Mouse (Mus musculus): ENCODE measurements at regions not wholly inside any gene's neighbourhood (a gene's known extent, or its start where the extent isn't known, plus 50 kb on each side); places are given as distances from the start of the nearest gene placed in this dataset.

- Histone ChIP-seq H3K4me3 (no peak overlapping the region), H3K27ac (no peak overlapping the region), H3K9me3 (no peaks in the 10 kb centered on the region), H3K36me3 (no peaks in the 10 kb centered on the region), H3K9ac (no peak overlapping the region), H3K4me1 (no peaks in the 10 kb centered on the region), H3K4me2 (no peak overlapping the region), H3K27me3 (no peaks in the 10 kb centered on the region)
- ATAC-seq (ENCODE audit: insufficient number of reproducible peaks, insufficient read depth, low FRiP score, low TSS enrichment, low read depth) = no peak
- 41% methylated on average over 4 of the region's 4 CpGs for WGBS
These were observed 283.5 kb downstream of the Naf1 start for GRCm38 (mm10) chr8:67143479-67143878.

- Histone ChIP-seq H3K4me2 (no peak overlapping the region), H3K4me3 (no peak overlapping the region), H3K27me3 (no peaks in the 10 kb centered on the region), H3K9ac (no peak overlapping the region), H3K36me3 (no peaks in the 10 kb centered on the region), H3K27ac (no peak overlapping the region), H3K4me1 (no peaks in the 10 kb centered on the region), H3K9me3 (no peaks in the 10 kb centered on the region)
- no peak for ATAC-seq (ENCODE audit: insufficient number of reproducible peaks, insufficient read depth, low FRiP score, low TSS enrichment, low read depth)
- 78% methylated on average over 5 of the region's 5 CpGs for WGBS
These were observed 321.7 kb downstream of the Naf1 start for GRCm38 (mm10) chr8:67181741-67182140.

- ATAC-seq (ENCODE audit: insufficient number of reproducible peaks, insufficient read depth, low FRiP score, low TSS enrichment, low read depth) = no peak
- no peak overlapping the region for H3K9ac ChIP-seq
- no peaks in the 10 kb centered on the region for H3K4me1 ChIP-seq
- H3K4me3 ChIP-seq = no peak overlapping the region
- H3K27ac ChIP-seq = no peak overlapping the region
- no peak overlapping the region for H3K4me2 ChIP-seq
- H3K27me3 ChIP-seq = no peaks in the 10 kb centered on the region
- no peaks in the 10 kb centered on the region for H3K9me3 ChIP-seq
- no peaks in the 10 kb centered on the region for H3K36me3 ChIP-seq
These were observed 324.4 kb upstream of the Nat3 start for GRCm38 (mm10) chr8:67199213-67199612.

- no peak overlapping the region for H3K4me3 ChIP-seq
- H3K27me3 ChIP-seq = no peaks in the 10 kb centered on the region
- no peaks in the 10 kb centered on the region for H3K36me3 ChIP-seq
- H3K9ac ChIP-seq = no peak overlapping the region
- H3K4me2 ChIP-seq = no peak overlapping the region
- H3K9me3 ChIP-seq = no peaks in the 10 kb centered on the region
- 91% methylated on average over 1 of the region's 1 CpGs for WGBS
- ATAC-seq (ENCODE audit: insufficient number of reproducible peaks, insufficient read depth, low FRiP score, low TSS enrichment, low read depth) = no peak
- H3K27ac ChIP-seq = no peak overlapping the region
- no peaks in the 10 kb centered on the region for H3K4me1 ChIP-seq
These were observed 317.6 kb upstream of the Nat3 start for GRCm38 (mm10) chr8:67206064-67206463.

GRCm38 (mm10) chr8:67231921-67232701 lies 291.5 kb upstream of the Nat3 start:
- H3K9ac ChIP-seq = no peak overlapping the region
- no peak for ATAC-seq (ENCODE audit: insufficient number of reproducible peaks, insufficient read depth, low FRiP score, low TSS enrichment, low read depth)
- H3K9me3 ChIP-seq = no peaks in the 10 kb centered on the region
- no peaks in the 10 kb centered on the region for H3K4me1 ChIP-seq
- H3K4me2 ChIP-seq = no peak overlapping the region
- 76% methylated on average over 7 of the region's 7 CpGs for WGBS
- no peak overlapping the region for H3K4me3 ChIP-seq
- no peaks in the 10 kb centered on the region for H3K36me3 ChIP-seq
- H3K27ac ChIP-seq = no peak overlapping the region
- H3K27me3 ChIP-seq = no peaks in the 10 kb centered on the region

- H3K36me3 ChIP-seq = no peaks in the 10 kb centered on the region
- no peak overlapping the region for H3K4me2 ChIP-seq
- 86% methylated on average over 1 of the region's 1 CpGs for WGBS
- no peaks in the 10 kb centered on the region for H3K4me1 ChIP-seq
- no peaks in the 10 kb centered on the region for H3K27me3 ChIP-seq
- no peak overlapping the region for H3K27ac ChIP-seq
- no peak overlapping the region for H3K9ac ChIP-seq
- no peak for ATAC-seq (ENCODE audit: insufficient number of reproducible peaks, insufficient read depth, low FRiP score, low TSS enrichment, low read depth)
- H3K4me3 ChIP-seq = no peak overlapping the region
- no peaks in the 10 kb centered on the region for H3K9me3 ChIP-seq
These were observed 284.7 kb upstream of the Nat3 start for GRCm38 (mm10) chr8:67238934-67239333.

GRCm38 (mm10) chr8:67278759-67279158 lies 244.9 kb upstream of the Nat3 start:
- H3K4me1 ChIP-seq = no peaks in the 10 kb centered on the region
- H3K36me3 ChIP-seq = no peaks in the 10 kb centered on the region
- H3K4me3 ChIP-seq = no peak overlapping the region
- ATAC-seq (ENCODE audit: insufficient number of reproducible peaks, insufficient read depth, low FRiP score, low TSS enrichment, low read depth) = 0 out of 2 replicates have a peak, but pooled peaks have one; percentile 37
- H3K9me3 ChIP-seq = no peaks in the 10 kb centered on the region
- H3K27me3 ChIP-seq = no peaks in the 10 kb centered on the region
- no peak overlapping the region for H3K4me2 ChIP-seq
- no peak overlapping the region for H3K9ac ChIP-seq
- WGBS = 31% methylated on average over 6 of the region's 6 CpGs
- H3K27ac ChIP-seq = no peak overlapping the region

- Histone ChIP-seq H3K27me3 (no peaks in the 10 kb centered on the region), H3K4me3 (no peak overlapping the region), H3K9ac (no peak overlapping the region), H3K4me1 (no peaks in the 10 kb centered on the region), H3K36me3 (no peaks in the 10 kb centered on the region), H3K4me2 (no peak overlapping the region), H3K9me3 (no peaks in the 10 kb centered on the region), H3K27ac (no peak overlapping the region)
- ATAC-seq (ENCODE audit: insufficient number of reproducible peaks, insufficient read depth, low FRiP score, low TSS enrichment, low read depth) = no peak
These were observed 244.2 kb upstream of the Nat3 start for GRCm38 (mm10) chr8:67279449-67279848.

GRCm38 (mm10) chr8:67310494-67310893 lies 213.2 kb upstream of the Nat3 start:
- H3K27me3 ChIP-seq = no peaks in the 10 kb centered on the region
- no peaks in the 10 kb centered on the region for H3K4me1 ChIP-seq
- H3K4me2 ChIP-seq = no peak overlapping the region
- no peak overlapping the region for H3K9ac ChIP-seq
- no peak for ATAC-seq (ENCODE audit: insufficient number of reproducible peaks, insufficient read depth, low FRiP score, low TSS enrichment, low read depth)
- H3K36me3 ChIP-seq = no peaks in the 10 kb centered on the region
- 89% methylated on average over 1 of the region's 1 CpGs for WGBS
- no peak overlapping the region for H3K4me3 ChIP-seq
- no peak overlapping the region for H3K27ac ChIP-seq
- H3K9me3 ChIP-seq = no peaks in the 10 kb centered on the region

- Histone ChIP-seq H3K36me3 (no peaks in the 10 kb centered on the region), H3K27me3 (no peaks in the 10 kb centered on the region), H3K9me3 (no peaks in the 10 kb centered on the region), H3K9ac (no peak overlapping the region), H3K4me2 (no peak overlapping the region), H3K4me1 (no peaks in the 10 kb centered on the region), H3K4me3 (no peak overlapping the region), H3K27ac (no peak overlapping the region)
- WGBS = 86% methylated on average over 1 of the region's 1 CpGs
- ATAC-seq (ENCODE audit: insufficient number of reproducible peaks, insufficient read depth, low FRiP score, low TSS enrichment, low read depth) = no peak
These were observed 206.3 kb upstream of the Nat3 start for GRCm38 (mm10) chr8:67317371-67317770.

- H3K4me3 ChIP-seq = no peak overlapping the region
- no peaks in the 10 kb centered on the region for H3K27me3 ChIP-seq
- H3K9ac ChIP-seq = no peak overlapping the region
- H3K36me3 ChIP-seq = no peaks in the 10 kb centered on the region
- no peak for ATAC-seq (ENCODE audit: insufficient number of reproducible peaks, insufficient read depth, low FRiP score, low TSS enrichment, low read depth)
- no peaks in the 10 kb centered on the region for H3K4me1 ChIP-seq
- 88% methylated on average over 10 of the region's 10 CpGs for WGBS
- H3K9me3 ChIP-seq = no peaks in the 10 kb centered on the region
- no peak overlapping the region for H3K27ac ChIP-seq
- H3K4me2 ChIP-seq = no peak overlapping the region
These were observed 205.0 kb upstream of the Nat3 start for GRCm38 (mm10) chr8:67318675-67319074.

- H3K27me3 ChIP-seq = no peaks in the 10 kb centered on the region
- no peaks in the 10 kb centered on the region for H3K9me3 ChIP-seq
- no peaks in the 10 kb centered on the region for H3K4me1 ChIP-seq
- H3K9ac ChIP-seq = no peak overlapping the region
- ATAC-seq (ENCODE audit: insufficient number of reproducible peaks, insufficient read depth, low FRiP score, low TSS enrichment, low read depth) = no peak
- WGBS = 94% methylated on average over 2 of the region's 2 CpGs
- no peaks in the 10 kb centered on the region for H3K36me3 ChIP-seq
- H3K4me3 ChIP-seq = no peak overlapping the region
- H3K27ac ChIP-seq = no peak overlapping the region
- H3K4me2 ChIP-seq = no peak overlapping the region
These were observed 203.1 kb upstream of the Nat3 start for GRCm38 (mm10) chr8:67320535-67320934.
